Mouse (Mus musculus) brown adipose tissue, adult 24 weeks (tissue): Measurements from ENCODE around the gene Casz1. TPM values are rescaled to one million over a fixed set of nuclear protein-coding genes. Genes with fewer than 3 reads are reported as not detected.

Source experiments
- H3K27ac ChIP-seq: fragments of 200-500 bp; replicated peaks from 2 replicates; pipeline ENCODE4 v1.5.1; 2012; ENCODE audit warnings: low read depth, mild to moderate bottlenecking, low read length
- H3K4me1 ChIP-seq: fragments of 200-500 bp; 2 replicates; pipeline ENCODE4 v1.6.1; 2012; ENCODE audit warnings: low read length, mixed read lengths; ENCODE audit not compliant: control insufficient read depth, insufficient read depth, insufficient read length
- H3K4me3 ChIP-seq: fragments of 200-500 bp; 2 replicates; pipeline ENCODE4 v1.5.1; 2012; ENCODE audit warnings: low read depth, mild to moderate bottlenecking, low read length, moderate library complexity; ENCODE audit not compliant: insufficient read depth
- polyA plus RNA-seq: library from polyadenylated mRNA; stranded (reverse); fragments of >200 nt; gene quantifications from 2 replicates; pipeline ENCODE4 v1.2.4, GENCODE M21; 2012; ENCODE audit not compliant: missing spikeins, insufficient read depth, insufficient read length

Gene Casz1
- polyA plus RNA-seq, 1 experiment, result 1.4 TPM

GRCm38 (mm10) chr4:148888229-148888628 lies 84.0 kb downstream of the Casz1 start:
- Histone ChIP-seq H3K4me1 (0 out of 2 replicates have a peak, but pooled peaks cover 7% of the 10 kb centered on the region), H3K27ac (no peak overlapping the region), H3K4me3 (no peak overlapping the region)

DNA sequence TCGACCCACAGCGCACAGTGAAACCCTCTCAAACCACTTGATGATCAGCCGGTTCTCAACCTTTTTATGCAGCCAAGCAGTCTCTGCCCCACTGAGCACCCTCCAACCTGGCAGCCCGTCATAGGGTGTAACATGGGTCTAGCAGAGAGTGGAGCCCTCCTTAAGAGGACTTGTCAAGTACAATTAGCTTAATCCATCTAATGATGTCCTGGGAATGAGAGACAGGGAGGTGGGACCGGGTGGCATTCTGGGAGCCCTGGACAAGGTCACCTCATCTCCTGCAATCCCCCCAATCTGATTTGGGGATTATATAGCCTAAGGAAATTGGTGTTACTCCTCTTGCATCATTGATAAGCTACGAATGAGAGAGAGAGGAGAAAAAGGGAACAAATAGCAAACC lies 84.8 kb downstream of the Casz1 start:
- no peak overlapping the region for H3K4me3 ChIP-seq
- H3K27ac ChIP-seq, result no peak overlapping the region
- H3K4me1 ChIP-seq, result 0 out of 2 replicates have a peak, but pooled peaks cover 7% of the 10 kb centered on the region

DNA sequence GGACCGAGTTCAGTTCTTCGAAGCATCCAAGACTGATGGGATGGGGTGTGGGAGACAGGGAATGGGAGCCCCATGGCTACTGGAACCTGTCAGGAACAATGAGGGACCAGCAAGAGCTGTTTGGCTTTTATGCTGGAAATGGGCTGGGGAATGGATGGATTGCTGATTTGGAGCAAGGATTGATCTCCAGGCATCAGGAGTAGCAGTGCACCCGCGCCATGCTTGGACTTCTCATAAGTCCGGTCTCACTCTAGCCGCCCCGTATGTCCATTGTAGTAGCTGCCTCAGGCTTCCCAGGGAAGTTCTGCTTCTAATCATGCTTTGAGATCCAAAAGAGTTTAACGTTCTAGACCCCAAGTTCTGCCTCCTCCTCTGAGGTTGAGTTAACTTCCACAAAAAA lies 86.2 kb downstream of the Casz1 start:
- H3K4me1 ChIP-seq, result 0 out of 2 replicates have a peak, but pooled peaks cover 4% of the 10 kb centered on the region
- H3K4me3 ChIP-seq, result no peak overlapping the region
- no peak overlapping the region for H3K27ac ChIP-seq

GRCm38 (mm10) chr4:148890892-148891838 lies 86.9 kb downstream of the Casz1 start:
- H3K27ac ChIP-seq, result no peak overlapping the region
- H3K4me3 ChIP-seq, result peak overlapping the region; percentile 49

GRCm38 (mm10) chr4:148896125-148896524 lies 91.9 kb downstream of the Casz1 start:
- Histone ChIP-seq H3K4me3 (no peak overlapping the region), H3K27ac (no peak overlapping the region), H3K4me1 (0 out of 2 replicates have a peak, but pooled peaks cover 4% of the 10 kb centered on the region)

More at GRCm38 (mm10) chr4:148890892-148891838, 86.9 kb downstream of the Casz1 start:
- H3K4me1 ChIP-seq, result 0 out of 2 replicates have a peak, but pooled peaks cover 4% of the 10 kb centered on the region

DNA sequence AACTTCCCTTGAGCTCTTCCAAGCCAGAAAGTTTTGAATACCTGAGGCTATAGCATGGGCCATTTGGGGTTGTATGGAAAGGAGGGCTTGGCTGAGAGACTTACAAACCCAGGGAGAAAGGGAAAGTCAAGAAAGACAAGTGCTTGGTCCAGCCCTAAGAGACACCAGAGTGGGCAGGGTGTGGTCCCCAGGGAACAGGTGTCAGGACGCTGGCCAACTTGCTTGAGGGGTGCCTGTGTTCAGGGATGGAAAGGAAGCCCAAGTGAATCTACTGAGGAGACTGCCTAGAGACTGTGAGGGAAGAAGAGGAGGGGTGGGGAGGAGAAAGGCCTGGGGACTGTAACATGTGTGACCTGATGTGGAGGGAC lies 95.7 kb downstream of the Casz1 start:
- Histone ChIP-seq H3K4me1 (peaks cover 18% of the 10 kb centered on the region), H3K27ac (peak overlapping the region; percentile 19), H3K4me3 (peak overlapping the region; percentile 87)

DNA sequence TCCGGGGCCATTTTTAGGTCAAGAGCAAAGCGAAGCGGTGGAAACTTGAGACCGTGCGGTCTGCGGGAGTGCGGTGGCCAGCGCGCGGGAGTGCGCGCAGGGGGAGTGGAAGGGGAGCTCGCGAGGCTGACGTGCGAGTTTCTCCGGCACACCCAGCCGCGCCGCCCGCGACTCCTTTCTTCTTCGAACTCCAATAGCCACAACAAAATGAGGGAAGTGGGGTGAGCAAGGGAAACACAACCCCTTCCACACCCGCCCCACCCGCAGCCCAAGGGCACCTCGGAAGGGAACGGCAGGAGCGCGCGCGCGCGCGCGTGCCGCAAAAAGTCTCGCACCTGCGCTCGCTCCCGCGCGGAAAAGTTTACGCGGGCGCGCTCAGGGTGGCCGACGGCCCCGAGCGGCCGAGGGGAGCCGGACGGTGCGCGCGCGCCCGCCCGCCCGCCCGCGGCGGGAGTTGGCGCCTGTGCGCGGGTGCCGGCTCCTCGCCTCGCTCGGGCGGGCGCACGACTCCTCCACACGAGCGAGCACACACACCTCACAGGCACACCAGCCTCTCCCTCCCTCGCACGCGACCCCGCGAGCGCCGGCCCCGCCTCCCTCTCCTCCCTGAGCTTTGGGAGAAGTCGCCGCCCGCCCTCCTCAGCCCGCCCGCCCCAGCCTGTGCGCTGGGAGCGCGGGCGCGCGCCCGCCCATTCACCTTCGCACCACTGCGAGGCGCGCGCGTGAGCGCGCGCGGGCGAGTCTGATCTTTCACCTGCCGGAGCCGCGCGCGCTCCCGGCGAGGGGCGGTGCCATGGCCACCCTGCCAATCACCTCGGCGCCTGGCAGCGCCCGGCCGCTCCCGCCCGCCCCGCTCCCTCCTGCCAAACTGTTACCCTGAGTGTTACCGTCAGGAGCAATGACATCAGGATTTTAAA lies 96.3 kb downstream of the Casz1 start:
- Histone ChIP-seq H3K4me1 (peaks cover 23% of the 10 kb centered on the region), H3K27ac (peak overlapping the region; percentile 65), H3K4me3 (peak overlapping the region; percentile 87)

DNA sequence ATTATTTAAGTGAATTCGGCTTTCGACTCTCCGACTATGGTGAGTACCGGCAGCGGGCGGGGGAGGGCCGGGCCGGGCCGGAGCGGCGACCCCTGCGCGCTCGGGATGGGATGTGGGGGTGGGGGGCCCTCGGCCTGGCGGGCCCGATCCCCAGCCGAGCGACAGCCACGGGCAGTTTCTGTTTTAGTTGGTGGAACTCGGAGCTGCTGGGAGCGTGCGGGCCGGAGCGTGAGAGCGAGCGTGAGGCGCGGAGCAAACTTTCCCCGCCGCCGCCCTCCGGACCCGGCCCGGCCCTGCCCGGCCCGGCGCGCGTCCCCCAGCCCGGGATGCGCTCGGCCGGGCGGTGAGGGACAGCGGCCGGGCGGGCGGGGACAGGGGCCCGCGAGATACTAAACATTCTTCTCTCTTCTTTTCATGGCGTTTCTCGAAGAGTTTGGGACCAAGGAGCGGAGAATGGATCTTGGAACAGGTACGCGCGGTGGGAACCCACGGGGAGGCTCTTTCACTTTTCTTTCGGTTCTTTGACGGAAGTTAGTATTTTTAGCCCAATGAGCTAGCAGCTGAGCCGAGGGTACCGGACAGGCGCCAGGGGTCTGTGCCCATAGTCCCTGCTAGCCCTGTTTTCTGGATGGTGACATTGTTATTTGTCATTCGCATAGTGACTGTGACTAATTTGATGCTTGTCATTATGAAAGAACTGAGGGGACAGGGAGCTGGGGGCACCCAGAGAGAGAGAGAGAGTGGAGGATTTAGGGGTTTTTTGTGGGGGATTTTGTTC lies 97.2 kb downstream of the Casz1 start:
- Histone ChIP-seq H3K4me1 (peaks cover 23% of the 10 kb centered on the region), H3K4me3 (peak overlapping the region; percentile 87), H3K27ac (peak overlapping the region; percentile 65)

DNA sequence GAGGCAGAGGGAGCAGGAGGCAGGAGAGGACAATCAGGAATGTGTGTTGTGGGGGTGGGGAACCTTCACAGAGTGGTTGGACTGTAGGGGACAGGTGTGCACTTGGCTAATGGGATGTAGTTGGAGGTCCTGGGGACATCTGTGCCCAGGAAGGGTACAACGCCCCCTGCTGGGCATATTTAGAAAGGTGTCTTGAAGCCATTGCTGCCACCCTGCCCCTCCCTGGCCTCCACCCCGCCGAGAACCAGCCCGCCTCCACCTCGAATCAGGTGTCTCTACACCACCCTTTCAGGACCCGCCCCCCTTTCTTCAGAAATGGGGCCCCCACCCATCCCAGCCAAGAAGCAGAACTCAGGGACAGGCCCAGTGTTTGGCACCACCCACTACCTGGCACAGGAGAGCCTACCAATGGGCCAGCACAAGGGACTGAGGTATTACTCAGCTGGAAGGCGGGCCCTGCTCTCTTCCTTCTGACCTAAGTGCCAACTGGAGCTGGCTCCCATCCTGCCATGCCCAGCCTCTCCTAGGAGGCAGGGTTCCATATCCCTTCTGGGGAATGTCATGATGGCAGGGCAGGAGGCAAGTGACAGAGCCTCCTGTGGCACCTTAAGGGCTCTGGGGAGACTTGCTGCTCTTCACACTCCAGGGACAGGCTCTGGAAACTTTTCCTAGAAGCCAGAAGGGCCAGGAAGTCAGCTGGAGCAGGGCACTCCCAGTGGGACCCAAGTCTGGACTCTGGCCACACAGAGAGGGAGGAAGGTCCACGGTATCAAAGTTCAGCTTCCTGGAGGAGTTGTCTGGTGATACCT lies 98.9 kb downstream of the Casz1 start:
- Histone ChIP-seq H3K27ac (no peak overlapping the region), H3K4me3 (peak overlapping the region; percentile 87; the same call in 1 of the 2 replicates), H3K4me1 (peaks cover 23% of the 10 kb centered on the region)

DNA sequence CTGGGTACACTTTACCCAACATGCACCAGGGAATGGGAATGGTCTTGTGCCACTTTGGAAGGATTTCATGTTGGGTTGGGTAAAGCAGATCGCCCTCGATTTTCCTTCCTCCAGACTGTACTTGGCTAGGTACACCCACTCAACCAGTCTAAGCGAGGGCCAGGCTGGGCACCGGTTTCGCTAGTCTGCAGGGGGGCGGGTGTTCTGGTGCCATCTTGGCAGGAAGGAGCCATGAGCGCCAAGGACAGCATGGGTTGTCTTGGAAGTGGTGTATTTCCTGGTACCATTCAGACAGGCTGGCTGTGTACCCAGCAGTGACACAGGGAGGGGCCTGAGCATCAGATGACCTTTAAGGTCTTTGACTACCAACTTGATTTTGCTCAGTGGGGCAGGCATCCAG lies 101.1 kb downstream of the Casz1 start:
- Histone ChIP-seq H3K27ac (no peak overlapping the region), H3K4me1 (peaks cover 23% of the 10 kb centered on the region), H3K4me3 (no peak overlapping the region)

DNA sequence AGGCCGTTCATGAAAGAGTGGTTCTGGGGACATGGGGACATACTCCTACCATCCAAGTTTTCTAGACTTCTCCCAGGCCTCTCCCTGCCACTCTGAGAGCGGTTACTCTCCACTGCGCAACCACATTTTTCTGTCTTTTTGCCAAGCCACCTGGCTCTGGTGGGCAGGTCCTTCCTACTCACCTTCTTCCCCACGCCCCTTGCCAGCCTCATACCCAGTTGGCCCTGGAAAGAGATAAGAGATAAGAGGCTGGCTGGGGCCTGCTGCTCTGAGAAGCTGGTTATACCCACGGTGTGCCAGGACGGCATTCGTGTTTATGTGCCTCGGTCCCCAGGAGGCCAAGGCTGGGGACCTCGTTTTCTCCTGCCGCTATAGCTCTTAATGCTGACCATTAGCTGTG lies 102.6 kb downstream of the Casz1 start:
- no peak overlapping the region for H3K4me3 ChIP-seq
- H3K27ac ChIP-seq, result no peak overlapping the region
- H3K4me1 ChIP-seq, result peaks cover 28% of the 10 kb centered on the region

GRCm38 (mm10) chr4:148908214-148908681 lies 104.0 kb downstream of the Casz1 start:
- H3K4me1 ChIP-seq, result peaks cover 22% of the 10 kb centered on the region
- no peak overlapping the region for H3K4me3 ChIP-seq
- no peak overlapping the region for H3K27ac ChIP-seq

GRCm38 (mm10) chr4:148908760-148909510 lies 104.7 kb downstream of the Casz1 start:
- Histone ChIP-seq H3K4me3 (no peak overlapping the region), H3K27ac (no peak overlapping the region), H3K4me1 (peaks cover 18% of the 10 kb centered on the region)
